Mouse (Mus musculus) myocyte (in vitro differentiated cells): ENCODE measurements around the gene Slit2. TPM values are rescaled to one million over a fixed set of nuclear protein-coding genes. Genes with fewer than 3 reads are reported as not detected.

Experiments used
- H3K27me3 ChIP-seq: one replicate; pipeline ENCODE4 v1.6.1; 2011; ENCODE audit not compliant: control insufficient read depth, insufficient read depth, insufficient read length
- H3K36me3 ChIP-seq: one replicate; pipeline ENCODE4 v1.6.1; 2011; ENCODE audit not compliant: control insufficient read depth, insufficient read depth
- H3K4me2 ChIP-seq: one replicate; pipeline ENCODE4 v1.6.1; 2011; ENCODE audit warnings: low read depth, control low read depth
- H3K4me3 ChIP-seq: one replicate; pipeline ENCODE4 v1.5.1; 2011; ENCODE audit warnings: mild to moderate bottlenecking, control low read depth, moderate library complexity
- H3K79me2 ChIP-seq: one replicate; pipeline ENCODE4 v1.6.1; 2011; ENCODE audit not compliant: control insufficient read depth, insufficient read depth
- H3ac ChIP-seq: one replicate; pipeline ENCODE4 v1.6.1; 2011; ENCODE audit not compliant: control insufficient read depth, insufficient read length
- CEBPB ChIP-seq: IDR thresholded peaks from 2 replicates; pipeline ENCODE4 v1.6.1; 2011; ENCODE audit warnings: mild to moderate bottlenecking, moderate library complexity; ENCODE audit not compliant: poor library complexity, insufficient read depth, severe bottlenecking
- E2F4 ChIP-seq: IDR thresholded peaks from one replicate; pipeline ENCODE4 v1.6.1; 2011; ENCODE audit warnings: mild to moderate bottlenecking, control low read depth, moderate library complexity; ENCODE audit not compliant: insufficient read depth
- MAX ChIP-seq: IDR thresholded peaks from one replicate; pipeline ENCODE4 v1.6.1; 2011; ENCODE audit warnings: low read depth, mild to moderate bottlenecking, control low read depth
- MYOD1 ChIP-seq, 3 experiments: IDR thresholded peaks; one replicate each; pipeline ENCODE4 v1.6.1; 2011; ENCODE audit warnings: control low read depth in 2 of 3, low read depth in 2 of 3, mild to moderate bottlenecking in 2 of 3, moderate library complexity in 1 of 3; ENCODE audit not compliant: insufficient read length in 2 of 3, control insufficient read depth in 1 of 3
- MYOG ChIP-seq, 3 experiments: IDR thresholded peaks; one replicate each; pipeline ENCODE4 v1.6.1; 2011; ENCODE audit warnings: control low read depth in 2 of 3, low read depth in 2 of 3, mild to moderate bottlenecking in 2 of 3; ENCODE audit not compliant: insufficient read length in 2 of 3, control insufficient read depth in 1 of 3, insufficient read depth in 1 of 3
- POLR2A ChIP-seq: IDR thresholded peaks from one replicate; pipeline ENCODE4 v1.6.1; 2011; ENCODE audit warnings: low read depth, mild to moderate bottlenecking, control low read depth, moderate library complexity; ENCODE audit not compliant: insufficient read length
- POLR2AphosphoS2 ChIP-seq: IDR thresholded peaks from one replicate; pipeline ENCODE4 v1.6.1; 2011; ENCODE audit warnings: low read depth, control low read depth; ENCODE audit not compliant: insufficient read length
- REST ChIP-seq: IDR thresholded peaks from one replicate; pipeline ENCODE4 v1.6.1; 2011; ENCODE audit warnings: mild to moderate bottlenecking, control low read depth, moderate library complexity; ENCODE audit not compliant: insufficient read depth, insufficient read length
- SRF ChIP-seq: IDR thresholded peaks from one replicate; pipeline ENCODE4 v1.6.1; 2011; ENCODE audit warnings: low read depth; ENCODE audit not compliant: control insufficient read depth, insufficient read length
- TCF12 ChIP-seq: IDR thresholded peaks from one replicate; pipeline ENCODE4 v1.6.1; 2011; ENCODE audit warnings: mild to moderate bottlenecking, control low read depth; ENCODE audit not compliant: poor library complexity, insufficient read depth, severe bottlenecking
- TCF3 ChIP-seq: IDR thresholded peaks from one replicate; pipeline ENCODE4 v1.6.1; 2011; ENCODE audit warnings: low read depth, control low read depth; ENCODE audit not compliant: insufficient read length
- USF1 ChIP-seq: IDR thresholded peaks from one replicate; pipeline ENCODE4 v1.6.1; 2011; ENCODE audit warnings: low read depth, mild to moderate bottlenecking, control low read depth, moderate library complexity
- polyA plus RNA-seq: library from polyadenylated mRNA; unstranded; fragments of >200 nt; fragmentation: generic; extraction: Trizol; gene quantifications from one replicate; pipeline ENCODE4 v1.2.1, GENCODE M21; 2012; ENCODE audit warnings: missing spikeins

Slit2 gene
- polyA plus RNA-seq, 1 experiment, result 4.8 TPM

DNA sequence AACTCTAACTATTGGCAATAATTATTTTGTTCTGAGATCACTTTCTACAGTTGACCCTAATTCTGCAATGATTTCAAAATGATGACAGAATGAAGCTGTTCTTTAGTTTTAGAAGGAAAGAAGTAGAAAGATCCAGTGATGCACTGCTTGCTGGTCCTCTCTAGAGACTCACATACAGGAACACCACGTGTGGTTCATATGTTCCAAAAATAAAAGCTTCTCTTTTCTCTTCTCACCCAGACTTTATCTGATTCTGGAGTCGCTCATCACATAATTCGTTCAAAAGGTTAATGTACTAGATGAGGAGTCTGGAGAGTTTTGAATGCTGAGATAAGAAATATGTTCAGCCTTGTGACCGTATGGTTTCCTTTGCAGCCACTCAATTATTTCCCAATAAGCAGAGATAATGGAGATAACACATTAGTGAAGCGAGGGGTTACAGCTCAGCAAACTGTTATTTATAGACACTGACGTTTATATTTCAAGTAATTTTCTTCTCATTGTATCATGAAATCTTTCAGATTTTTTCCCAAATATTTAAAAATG lies 332.2 kb downstream of the Slit2 start:
- Histone ChIP-seq H3K4me3 (no peak overlapping the region), H3K36me3 (no peaks in the 10 kb centered on the region), H3K4me2 (no peak overlapping the region), H3K27me3 (no peaks in the 10 kb centered on the region), H3K79me2 (no peaks in the 10 kb centered on the region), H3ac (no peak overlapping the region)
- TF ChIP-seq USF1 (no peak), MAX (no peak), SRF (no peak), POLR2A (no peak), POLR2AphosphoS2 (no peak)

DNA sequence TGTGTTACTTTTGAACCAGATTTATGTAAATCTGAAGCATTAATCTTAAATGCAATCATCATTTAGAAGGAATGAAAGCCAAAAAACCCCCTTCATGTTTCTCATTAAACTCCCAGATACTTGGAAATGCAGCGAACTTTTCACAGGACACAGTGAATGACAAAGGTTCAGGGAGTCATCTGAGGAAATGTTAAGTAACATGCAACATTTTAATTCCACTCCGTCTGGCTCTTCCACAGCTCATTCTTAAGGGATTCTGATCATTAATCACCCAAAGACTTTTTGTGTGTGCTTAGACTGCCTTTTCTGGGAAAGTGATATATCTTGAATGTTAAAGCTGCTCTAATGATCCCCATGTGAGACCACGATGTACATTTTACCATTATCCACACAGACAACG lies 337.7 kb downstream of the Slit2 start:
- Histone ChIP-seq H3K27me3 (no peaks in the 10 kb centered on the region), H3ac (no peak overlapping the region), H3K4me3 (no peak overlapping the region), H3K79me2 (no peaks in the 10 kb centered on the region), H3K36me3 (no peaks in the 10 kb centered on the region), H3K4me2 (no peak overlapping the region)
- TF ChIP-seq TCF12, result no peak
- no peak for TF ChIP-seq POLR2AphosphoS2
- no peak for TF ChIP-seq MYOD1 (IDR thresholded peaks at IDR 0.05; ENCODE audit: control insufficient read depth in 1 of 3, insufficient read length in 2 of 3, low read depth in 2 of 3)
- TF ChIP-seq SRF, result no peak
- TF ChIP-seq MAX, result no peak
- no peak for TF ChIP-seq POLR2A
- TF ChIP-seq MYOG (IDR thresholded peaks at IDR 0.05; ENCODE audit: control insufficient read depth in 1 of 3, insufficient read depth in 1 of 3, insufficient read length in 2 of 3, low read depth in 2 of 3), result no peak
- no peak for TF ChIP-seq REST
- no peak for TF ChIP-seq USF1

DNA sequence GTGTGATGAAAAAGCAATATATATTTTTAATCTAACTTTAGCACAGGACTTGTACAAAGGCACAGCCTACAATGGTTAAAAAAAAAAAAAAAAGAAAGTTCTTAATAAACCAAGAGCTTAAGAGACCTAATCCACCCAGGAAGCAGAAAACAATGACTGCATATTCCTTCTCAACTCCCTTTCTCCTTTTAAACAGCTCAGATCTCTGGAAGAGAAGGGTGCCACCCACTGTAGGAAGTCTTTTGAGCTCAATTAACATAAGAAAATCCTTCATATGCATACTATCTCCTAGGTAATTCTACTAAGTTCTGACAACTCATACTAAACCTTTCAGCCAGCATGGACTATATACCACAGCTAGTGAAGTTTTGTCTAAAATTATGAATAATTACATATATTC lies 343.3 kb downstream of the Slit2 start:
- no peak overlapping the region for H3K4me2 ChIP-seq
- TF ChIP-seq MAX (no peak), POLR2A (no peak), SRF (no peak), MYOG (IDR thresholded peaks at IDR 0.05; ENCODE audit: control insufficient read depth in 1 of 3, insufficient read depth in 1 of 3, insufficient read length in 2 of 3, low read depth in 2 of 3) (no peak), USF1 (no peak), CEBPB (no peak), E2F4 (no peak), MYOD1 (IDR thresholded peaks at IDR 0.05; ENCODE audit: control insufficient read depth in 1 of 3, insufficient read length in 2 of 3, low read depth in 2 of 3) (no peak), TCF12 (no peak), REST (no peak), POLR2AphosphoS2 (no peak), TCF3 (no peak)
- H3K36me3 ChIP-seq, result no peaks in the 10 kb centered on the region
- H3K27me3 ChIP-seq, result no peaks in the 10 kb centered on the region
- H3K4me3 ChIP-seq, result no peak overlapping the region
- H3K79me2 ChIP-seq, result no peaks in the 10 kb centered on the region
- H3ac ChIP-seq, result no peak overlapping the region

DNA sequence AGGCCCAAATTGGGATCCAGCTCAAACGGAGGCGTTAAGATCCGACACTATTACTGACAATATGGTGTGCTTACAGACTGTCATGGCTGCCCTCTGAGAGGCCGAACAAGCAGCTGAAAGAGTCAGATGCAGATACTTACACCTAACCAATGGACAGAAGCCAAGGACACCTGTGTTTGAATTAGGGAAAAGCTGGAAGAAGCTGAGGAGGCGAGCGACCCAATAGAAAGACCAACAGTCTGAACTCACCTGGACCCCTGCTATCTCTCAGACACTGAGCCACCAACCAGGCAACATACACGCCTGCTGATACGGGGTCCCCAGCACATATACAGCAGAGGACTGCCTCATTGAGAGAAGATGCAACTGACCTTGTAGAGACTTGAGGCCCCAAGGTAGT lies 344.7 kb downstream of the Slit2 start, which contains the start of gene 5730480H06Rik:
Gene 5730480H06Rik (plus strand): TSS at position 301 of the 400 bp plus-strand sequence.
- Histone ChIP-seq H3K4me2 (no peak within 1 kb of the TSS), H3K27me3 (no peaks in the 10 kb centered on the region), H3K79me2 (no peaks in the 10 kb centered on the region), H3ac (no peak within 1 kb of the TSS), H3K4me3 (no peak within 1 kb of the TSS), H3K36me3 (no peaks in the 10 kb centered on the region)
- TF ChIP-seq TCF12 (no peak), CEBPB (no peak), REST (no peak), MAX (no peak)

DNA sequence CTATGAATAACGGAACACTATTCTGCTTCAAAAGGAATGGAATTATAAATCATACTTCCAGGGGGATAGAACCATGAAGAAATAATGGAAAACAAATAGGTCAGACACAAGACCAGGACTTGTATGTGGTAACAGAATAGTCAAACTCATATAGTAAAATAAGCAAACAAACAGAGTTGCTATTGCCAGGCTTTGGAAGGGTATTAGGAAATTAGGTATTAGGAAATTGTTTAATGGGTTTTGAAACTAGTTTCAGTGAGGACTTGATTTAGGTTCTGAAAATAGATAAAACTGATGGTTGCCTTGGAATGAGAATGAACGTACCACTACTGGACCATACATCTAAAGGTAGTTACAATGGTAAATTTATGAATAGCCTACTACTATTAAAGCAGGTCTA lies 346.8 kb downstream of the Slit2 start:
- H3K4me2 ChIP-seq, result no peak overlapping the region
- no peak overlapping the region for H3K4me3 ChIP-seq
- H3K36me3 ChIP-seq, result no peaks in the 10 kb centered on the region
- no peaks in the 10 kb centered on the region for H3K27me3 ChIP-seq
- H3ac ChIP-seq, result no peak overlapping the region
- H3K79me2 ChIP-seq, result no peaks in the 10 kb centered on the region
- TF ChIP-seq TCF3 (no peak), SRF (no peak), POLR2A (no peak), TCF12 (no peak), CEBPB (no peak), USF1 (no peak), REST (no peak), MYOD1 (IDR thresholded peaks at IDR 0.05; ENCODE audit: control insufficient read depth in 1 of 3, insufficient read length in 2 of 3, low read depth in 2 of 3) (no peak), E2F4 (no peak), MYOG (IDR thresholded peaks at IDR 0.05; ENCODE audit: control insufficient read depth in 1 of 3, insufficient read depth in 1 of 3, insufficient read length in 2 of 3, low read depth in 2 of 3) (no peak), MAX (no peak), POLR2AphosphoS2 (no peak)
